Mouse (Mus musculus) intestine, embryonic 14.5 days (tissue): ENCODE measurements around the gene Smarca2. TPM values are rescaled to one million over a fixed set of nuclear protein-coding genes. Genes with fewer than 3 reads are reported as not detected.

Source experiments
- ATAC-seq: fragments of 200-750 bp; cut with Nextera tagmentation; replicated peaks from 2 replicates; pipeline ENCODE4 v1.8.0; 2017; ENCODE audit warnings: low read depth, moderate number of reproducible peaks, moderate TSS enrichment, moderate library complexity; ENCODE audit not compliant: low FRiP score, low TSS enrichment
- DNase-seq: peaks from one replicate; pipeline ENCODE4 v3.0.0-alpha.2; 2018; ENCODE audit warnings: low spot score
- H3K27ac ChIP-seq: fragments of 300-500 bp; sonication (generic); 2 replicates; pipeline ENCODE4 v1.5.1; 2014; ENCODE audit warnings: low read depth, mild to moderate bottlenecking, control low read depth
- H3K27me3 ChIP-seq: fragments of 300-500 bp; sonication (generic); replicated peaks from 2 replicates; pipeline ENCODE4 v1.6.1; 2014; ENCODE audit warnings: low read length, control low read depth; ENCODE audit not compliant: control insufficient read depth, insufficient read depth
- H3K36me3 ChIP-seq: fragments of 300-500 bp; sonication (generic); 2 replicates; pipeline ENCODE4 v1.6.1; 2014; ENCODE audit warnings: low read length, control low read depth; ENCODE audit not compliant: control insufficient read depth, insufficient read depth
- H3K4me1 ChIP-seq: fragments of 300-500 bp; sonication (generic); replicated peaks from 2 replicates; pipeline ENCODE4 v1.6.1; 2014; ENCODE audit warnings: low read length, control low read depth, mixed read lengths; ENCODE audit not compliant: control insufficient read depth, insufficient read depth
- H3K4me2 ChIP-seq: fragments of 300-500 bp; sonication (generic); 2 replicates; pipeline ENCODE4 v1.6.1; 2014; ENCODE audit warnings: low read length
- H3K4me3 ChIP-seq: fragments of 300-500 bp; sonication (generic); 2 replicates; pipeline ENCODE4 v1.5.1; 2014; ENCODE audit warnings: low read depth, low read length, control low read depth, mixed read lengths
- H3K9ac ChIP-seq: fragments of 300-500 bp; sonication (generic); 2 replicates; pipeline ENCODE4 v1.6.1; 2014; ENCODE audit warnings: mild to moderate bottlenecking, low read length
- H3K9me3 ChIP-seq: fragments of 300-500 bp; sonication (generic); 2 replicates; pipeline ENCODE4 v1.6.1; 2016; ENCODE audit warnings: low read length, control low read depth; ENCODE audit not compliant: control insufficient read depth
- WGBS: fragments of 180-500 bp; shearing (Covaris S2); extraction: QIAGEN DNeasy Blood & Tissue Kit; methylation state at CpG from one replicate; pipeline ENCODE4 v1.1.7; 2014; 5-methylcytosine and 5-hydroxymethylcytosine counted together
- polyA plus RNA-seq: library from polyadenylated mRNA; unstranded; fragments of >200 nt; fragmentation: Nextera tagmentation; extraction: Ambion mirVana; gene quantifications from 2 replicates; pipeline ENCODE4 v1.2.1, GENCODE M21; 2014

The Smarca2 gene
- polyA plus RNA-seq, 1 experiment from 2014 or later = 47.0 TPM

- H3K36me3 ChIP-seq = no peaks in the 10 kb centered on the region
- peak overlapping the region; percentile 97 for H3K4me2 ChIP-seq
- no peaks in the 10 kb centered on the region for H3K27me3 ChIP-seq
- H3K4me1 ChIP-seq = peaks cover 13% of the 10 kb centered on the region; the same call in 1 of the 2 replicates
- DNase-seq (no peak), ATAC-seq (no peak)
- H3K4me3 ChIP-seq = peak overlapping the region; percentile 63
- H3K9ac ChIP-seq = no peak overlapping the region
- no peak overlapping the region for H3K27ac ChIP-seq
- WGBS = 28% methylated on average over 7 of the region's 7 CpGs
- no peaks in the 10 kb centered on the region for H3K9me3 ChIP-seq
Observed at GRCm38 (mm10) chr19:26608434-26608812, 3.6 kb downstream of the Smarca2 start.

DNA sequence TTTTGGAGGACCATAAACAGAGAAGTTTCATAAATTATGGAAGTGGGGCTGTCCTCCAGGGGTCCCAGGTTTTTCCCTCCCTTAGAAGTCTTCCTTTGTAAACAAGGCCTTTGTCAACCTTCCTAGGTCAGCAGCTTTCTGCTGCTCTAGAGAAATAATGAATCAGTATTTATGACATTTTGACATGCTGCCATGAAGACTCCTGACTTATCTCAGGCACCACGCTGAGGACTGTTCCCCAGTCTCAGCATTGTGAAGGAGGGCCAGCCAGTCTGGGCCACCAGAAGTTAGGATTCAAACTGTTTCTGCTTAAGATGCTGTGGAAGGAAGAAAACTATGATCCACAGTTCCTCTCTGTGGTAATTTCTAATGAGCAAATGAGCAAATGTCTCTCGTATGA lies 4.8 kb downstream of the Smarca2 start:
- H3K4me1 ChIP-seq = peaks cover 11% of the 10 kb centered on the region; the same call in 1 of the 2 replicates
- H3K4me3 ChIP-seq = no peak overlapping the region
- H3K27me3 ChIP-seq = no peaks in the 10 kb centered on the region
- H3K36me3 ChIP-seq = no peaks in the 10 kb centered on the region
- ATAC-seq (no peak), DNase-seq (no peak)
- WGBS = 41% methylated on average over 2 of the region's 2 CpGs
- H3K9ac ChIP-seq = no peak overlapping the region
- H3K4me2 ChIP-seq = no peak overlapping the region
- H3K27ac ChIP-seq = no peak overlapping the region
- no peaks in the 10 kb centered on the region for H3K9me3 ChIP-seq

GRCm38 (mm10) chr19:26612995-26613394 lies 8.1 kb downstream of the Smarca2 start:
- no peak overlapping the region for H3K4me2 ChIP-seq
- ATAC-seq = no peak
- no peaks in the 10 kb centered on the region for H3K36me3 ChIP-seq
- no peak overlapping the region for H3K27ac ChIP-seq
- H3K9me3 ChIP-seq = no peaks in the 10 kb centered on the region
- peaks cover 11% of the 10 kb centered on the region; the same call in 1 of the 2 replicates for H3K4me1 ChIP-seq
- no peak overlapping the region for H3K4me3 ChIP-seq
- H3K27me3 ChIP-seq = no peaks in the 10 kb centered on the region
- 41% methylated on average over 4 of the region's 4 CpGs for WGBS
- no peak for DNase-seq
- no peak overlapping the region for H3K9ac ChIP-seq

DNA sequence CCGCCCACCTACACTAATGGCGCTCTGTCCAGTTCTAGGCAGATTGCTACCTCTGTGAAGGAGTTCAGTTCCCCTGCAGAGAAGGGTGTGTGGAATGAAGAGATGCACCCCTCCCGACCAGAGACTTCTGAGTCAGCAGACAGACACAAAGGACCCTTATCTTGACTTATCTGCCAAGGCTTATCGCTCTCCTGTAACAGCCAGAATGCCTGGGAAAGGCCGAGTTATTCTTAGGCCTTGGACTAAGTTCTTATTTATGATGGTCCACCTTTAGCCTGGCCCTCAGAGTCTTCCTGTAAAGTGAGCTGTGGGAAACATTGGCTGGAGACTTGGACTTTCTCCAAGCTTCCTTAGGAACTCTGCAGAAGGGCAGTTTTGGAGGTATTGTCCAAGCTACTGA lies 8.8 kb downstream of the Smarca2 start:
- no peak overlapping the region for H3K4me3 ChIP-seq
- no peak overlapping the region for H3K9ac ChIP-seq
- H3K9me3 ChIP-seq = no peaks in the 10 kb centered on the region
- WGBS = 48% methylated on average over 5 of the region's 5 CpGs
- H3K27ac ChIP-seq = no peak overlapping the region
- no peaks in the 10 kb centered on the region for H3K36me3 ChIP-seq
- ATAC-seq (no peak), DNase-seq (no peak)
- no peaks in the 10 kb centered on the region for H3K27me3 ChIP-seq
- no peak overlapping the region for H3K4me2 ChIP-seq
- H3K4me1 ChIP-seq = peaks cover 11% of the 10 kb centered on the region; the same call in 1 of the 2 replicates

GRCm38 (mm10) chr19:26616271-26616670 lies 11.4 kb downstream of the Smarca2 start:
- DNase-seq (no peak), ATAC-seq (no peak)
- peaks cover 6% of the 10 kb centered on the region; the same call in 1 of the 2 replicates for H3K4me1 ChIP-seq
- H3K9ac ChIP-seq = no peak overlapping the region
- no peak overlapping the region for H3K4me3 ChIP-seq
- no peaks in the 10 kb centered on the region for H3K9me3 ChIP-seq
- H3K27ac ChIP-seq = no peak overlapping the region
- 74% methylated on average over 1 of the region's 1 CpGs for WGBS
- no peaks in the 10 kb centered on the region for H3K27me3 ChIP-seq
- no peak overlapping the region for H3K4me2 ChIP-seq
- H3K36me3 ChIP-seq = peaks cover 4% of the 10 kb centered on the region; the same call in 1 of the 2 replicates

DNA sequence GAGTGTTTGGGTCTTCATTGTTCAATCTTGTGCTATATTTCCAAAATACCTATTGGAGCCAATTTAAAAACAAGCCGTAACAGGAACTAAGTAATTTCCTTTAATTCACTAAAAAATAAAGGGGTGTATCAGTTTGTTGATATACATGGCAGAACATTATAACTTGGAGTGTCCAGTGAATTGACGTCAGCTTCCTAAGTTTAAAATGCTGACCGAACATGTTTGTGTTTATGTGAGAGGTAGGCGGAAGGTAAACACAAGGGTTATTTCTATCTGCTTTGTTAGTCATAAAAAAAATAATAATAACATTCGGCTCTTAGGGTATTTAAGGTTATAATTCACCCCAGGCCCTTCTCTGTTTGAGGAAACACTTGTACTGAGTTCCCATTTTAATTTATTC lies 12.4 kb downstream of the Smarca2 start:
- no peaks in the 10 kb centered on the region for H3K9me3 ChIP-seq
- peaks cover 7% of the 10 kb centered on the region; the same call in 1 of the 2 replicates for H3K36me3 ChIP-seq
- DNase-seq (no peak), ATAC-seq (no peak)
- 81% methylated on average over 5 of the region's 5 CpGs for WGBS
- H3K4me2 ChIP-seq = no peak overlapping the region
- H3K4me1 ChIP-seq = peaks cover 6% of the 10 kb centered on the region; the same call in 1 of the 2 replicates
- H3K27ac ChIP-seq = no peak overlapping the region
- H3K27me3 ChIP-seq = no peaks in the 10 kb centered on the region
- no peak overlapping the region for H3K4me3 ChIP-seq
- no peak overlapping the region for H3K9ac ChIP-seq

- Histone ChIP-seq H3K9me3 (no peaks in the 10 kb centered on the region), H3K4me3 (no peak overlapping the region), H3K27ac (no peak overlapping the region), H3K9ac (no peak overlapping the region), H3K4me1 (no peaks in the 10 kb centered on the region), H3K36me3 (0 out of 2 replicates have a peak, but pooled peaks cover 13% of the 10 kb centered on the region), H3K4me2 (no peak overlapping the region), H3K27me3 (no peaks in the 10 kb centered on the region)
- ATAC-seq (no peak), DNase-seq (peak; percentile 60)
- WGBS = 39% methylated on average over 8 of the region's 8 CpGs
Observed at GRCm38 (mm10) chr19:26630712-26631235, 25.9 kb downstream of the Smarca2 start.

- 0 out of 2 replicates have a peak, but pooled peaks cover 8% of the 10 kb centered on the region for H3K36me3 ChIP-seq
- H3K4me2 ChIP-seq = no peak overlapping the region
- no peak overlapping the region for H3K9ac ChIP-seq
- H3K4me3 ChIP-seq = no peak overlapping the region
- no peaks in the 10 kb centered on the region for H3K4me1 ChIP-seq
- ATAC-seq (no peak), DNase-seq (no peak)
- H3K27ac ChIP-seq = no peak overlapping the region
- WGBS = 80% methylated on average over 5 of the region's 5 CpGs
- no peaks in the 10 kb centered on the region for H3K9me3 ChIP-seq
- H3K27me3 ChIP-seq = no peaks in the 10 kb centered on the region
Observed at GRCm38 (mm10) chr19:26632228-26632627, 27.4 kb downstream of the Smarca2 start.

DNA sequence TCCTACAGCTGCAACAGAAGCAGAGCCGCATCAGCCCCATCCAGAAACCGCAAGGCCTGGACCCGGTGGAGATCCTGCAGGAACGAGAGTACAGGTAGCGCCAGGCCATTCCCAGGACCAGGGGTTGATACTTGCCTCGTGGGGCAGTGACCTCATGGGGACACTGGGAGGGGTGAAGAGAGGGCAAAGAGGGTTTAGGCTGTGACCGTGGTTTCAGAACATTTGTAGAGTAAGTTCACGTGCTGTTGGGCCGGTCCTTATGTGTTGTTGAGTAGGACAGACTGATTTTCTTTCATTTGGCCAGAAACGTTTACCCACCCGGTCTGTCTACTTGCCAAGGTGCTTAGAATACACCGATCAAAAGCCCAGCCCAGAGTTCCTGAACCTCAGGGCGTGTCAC lies 35.7 kb downstream of the Smarca2 start:
- no peak for DNase-seq
- no peak overlapping the region for H3K9ac ChIP-seq
- no peaks in the 10 kb centered on the region for H3K4me1 ChIP-seq
- H3K36me3 ChIP-seq = 0 out of 2 replicates have a peak, but pooled peaks cover 11% of the 10 kb centered on the region
- no peak overlapping the region for H3K4me3 ChIP-seq
- no peak for ATAC-seq
- no peak overlapping the region for H3K27ac ChIP-seq
- WGBS = 88% methylated on average over 13 of the region's 13 CpGs
- no peaks in the 10 kb centered on the region for H3K27me3 ChIP-seq
- no peaks in the 10 kb centered on the region for H3K9me3 ChIP-seq
- no peak overlapping the region for H3K4me2 ChIP-seq
